Mouse (Mus musculus) kidney, adult 11 months (tissue): ENCODE measurements around the gene Etfa.
A peak's percentile ranks its signal among the peaks of the same experiment; 100 is the strongest.

Experiments
- DNase-seq: peaks from one replicate; pipeline ENCODE4 v3.0.0; 2022

The Etfa gene

DNA sequence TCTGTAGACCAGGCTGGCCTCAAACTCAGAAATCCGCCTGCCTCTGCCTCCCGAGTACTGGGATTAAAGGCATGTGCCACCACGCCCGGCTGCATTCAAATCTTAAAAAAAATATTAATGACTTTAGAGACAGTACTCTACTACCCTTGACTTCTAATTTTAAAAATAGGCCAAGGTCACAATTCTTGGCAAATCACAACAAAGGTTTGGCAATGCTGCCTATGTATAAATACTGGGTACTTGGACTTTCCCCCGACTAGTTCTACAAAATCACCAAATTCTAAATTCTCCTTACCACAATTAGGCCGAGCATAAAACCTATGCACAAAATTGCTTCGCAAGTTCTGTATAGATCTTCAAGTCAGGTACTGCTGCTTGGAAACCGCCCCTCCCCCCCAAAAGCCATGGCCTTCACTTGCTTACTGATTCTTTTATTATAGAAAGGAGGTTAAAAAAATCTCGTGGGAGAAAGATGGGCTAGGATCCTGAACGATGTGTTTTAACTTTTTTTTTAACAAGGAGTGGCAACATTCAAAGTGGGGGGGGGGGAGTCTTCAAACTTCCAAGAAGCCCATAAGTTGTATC lies 1.3 kb downstream of the Etfa start:
- DNase-seq = peak; percentile 9

- DNase-seq = no peak
Observed at GRCm38 (mm10) chr9:55509731-55510130, 2.3 kb downstream of the Etfa start.

DNA sequence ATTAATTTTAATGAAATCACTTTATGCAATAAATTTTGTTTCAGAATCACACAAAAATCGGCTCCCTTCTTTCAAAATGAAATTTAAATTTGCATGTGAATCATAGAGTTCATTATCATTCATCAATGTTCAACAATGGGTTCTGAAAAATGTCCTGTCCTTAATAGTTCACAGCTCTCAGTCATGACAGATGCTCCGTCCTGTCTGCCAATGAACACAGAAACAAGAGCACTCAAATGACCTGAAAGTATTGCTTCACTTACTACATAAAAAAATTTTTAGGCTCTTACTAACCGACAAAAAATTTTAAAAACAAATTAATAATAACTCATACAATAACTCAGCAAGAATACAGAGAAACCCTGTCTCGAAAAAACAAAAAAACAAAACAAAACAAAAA lies 3.3 kb downstream of the Etfa start:
- DNase-seq = no peak

- DNase-seq = no peak
Observed at GRCm38 (mm10) chr9:55507922-55508321, 4.1 kb downstream of the Etfa start.

DNA sequence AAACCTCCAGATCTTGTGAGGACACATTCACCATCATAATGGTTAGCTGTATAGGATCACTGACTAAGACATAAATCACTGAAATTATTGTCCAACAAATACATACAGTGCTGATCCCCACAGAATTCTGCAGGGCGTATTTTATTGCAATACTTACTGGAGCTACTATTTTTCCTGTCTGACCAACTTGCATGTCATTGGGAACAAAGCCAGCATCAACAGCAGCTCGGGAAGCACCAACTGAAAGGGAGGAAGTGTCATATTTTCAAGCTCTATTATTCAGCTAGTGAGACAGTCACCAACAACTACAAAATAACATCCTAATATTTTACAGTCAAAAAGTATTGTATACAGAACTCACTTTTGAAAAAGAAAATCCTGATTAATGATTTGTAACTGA lies 29.9 kb downstream of the Etfa start:
- no peak for DNase-seq

DNA sequence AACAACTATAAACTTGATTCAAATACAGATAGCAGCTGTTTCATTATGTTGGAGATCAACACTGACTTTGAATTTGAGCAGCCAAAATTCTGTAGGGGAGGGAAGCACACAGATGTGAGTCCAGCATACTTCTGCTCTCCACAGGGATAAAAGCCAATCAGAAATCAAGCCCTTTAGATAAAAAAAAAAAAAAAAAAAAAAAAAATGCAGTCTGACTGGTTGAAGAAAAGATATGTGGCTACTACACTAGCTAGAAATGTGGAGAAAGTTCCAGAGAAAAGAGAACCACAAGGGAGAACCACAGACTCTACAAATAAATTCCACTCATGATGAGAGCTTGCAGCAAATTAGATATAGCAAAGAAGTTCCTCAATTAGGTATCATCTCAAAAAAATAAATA lies 33.3 kb downstream of the Etfa start:
- no peak for DNase-seq

- DNase-seq = no peak
Observed at GRCm38 (mm10) chr9:55476084-55476483, 36.0 kb downstream of the Etfa start.

DNA sequence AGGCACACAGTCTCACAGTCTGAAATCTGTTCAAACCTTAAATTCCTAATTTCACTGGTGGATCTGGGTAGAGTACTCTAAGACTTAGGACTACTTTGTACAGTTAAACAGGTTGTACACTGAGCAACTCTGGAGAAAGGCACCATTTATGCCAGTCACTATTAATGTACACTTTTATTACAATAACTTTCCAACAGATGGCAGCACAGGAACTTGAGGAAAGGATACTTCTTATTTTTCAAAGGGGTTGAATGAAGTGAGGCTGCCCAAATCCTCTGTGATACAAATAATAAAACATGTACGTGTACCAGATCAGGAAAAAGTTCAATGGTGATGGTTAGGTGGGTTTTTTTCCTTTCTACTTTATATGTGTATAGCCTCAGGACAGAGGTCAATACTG lies 43.6 kb downstream of the Etfa start:
- no peak for DNase-seq

DNA sequence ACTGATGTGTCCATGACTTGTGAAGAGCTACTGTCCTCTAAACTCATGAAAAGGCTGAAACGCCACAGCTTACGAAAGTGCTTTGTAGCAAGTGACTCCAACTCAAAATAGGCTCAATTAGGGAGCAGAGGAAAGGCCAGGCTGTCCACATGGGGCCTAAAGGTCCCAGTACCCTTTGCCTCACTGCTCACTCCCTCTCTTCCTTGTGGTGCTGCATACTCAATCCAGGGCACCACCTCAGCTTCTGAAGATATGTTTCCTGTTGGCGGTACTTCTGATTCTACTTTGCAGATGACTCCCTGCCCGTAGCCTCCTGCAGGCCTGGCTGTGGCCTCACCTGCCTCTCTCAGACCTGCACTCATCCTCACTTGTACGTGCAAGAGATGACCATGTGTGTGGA lies 58.7 kb downstream of the Etfa start:
- DNase-seq = no peak

DNA sequence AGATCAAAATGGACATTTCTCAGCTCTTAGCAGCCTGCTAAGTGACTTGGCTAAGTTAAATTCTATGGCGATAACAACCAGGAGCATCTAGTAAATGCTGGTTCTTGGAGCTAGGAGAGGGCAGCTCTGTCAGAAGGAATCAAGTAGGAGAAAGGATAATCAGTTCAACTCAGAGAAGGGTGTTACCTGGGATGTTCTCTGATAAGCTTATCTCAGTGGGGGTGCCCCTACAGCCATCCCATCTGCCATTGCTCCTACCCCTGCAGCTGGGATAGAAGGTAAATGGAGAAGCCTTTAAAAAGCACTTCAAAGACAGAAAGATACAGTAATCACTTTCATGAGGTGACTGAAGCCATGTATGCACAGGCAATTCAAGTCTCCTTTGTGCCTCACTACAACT lies 59.1 kb downstream of the Etfa start:
- no peak for DNase-seq

- no peak for DNase-seq
Observed at GRCm38 (mm10) chr9:55451426-55451825, 60.6 kb downstream of the Etfa start.

DNA sequence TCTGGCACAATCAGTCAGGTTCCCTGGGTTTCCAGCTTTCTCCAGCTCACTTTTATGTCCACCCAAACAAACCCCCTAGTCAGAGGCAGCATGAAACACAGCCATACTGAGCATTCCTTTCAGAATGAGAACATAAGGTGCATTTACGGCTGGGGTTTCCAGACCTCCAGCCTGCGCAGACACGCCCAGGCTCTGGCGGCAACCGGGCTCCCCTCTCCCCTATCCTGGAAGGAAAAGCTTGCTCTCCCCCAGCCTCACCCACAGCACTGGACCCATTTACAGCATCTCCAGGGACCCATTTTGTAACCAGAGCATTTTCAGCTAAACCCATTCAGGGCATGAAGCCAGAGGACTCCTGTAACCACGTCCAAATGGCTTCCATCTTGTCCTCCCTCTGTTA lies 62.0 kb downstream of the Etfa start:
- DNase-seq = no peak

GRCm38 (mm10) chr9:55449108-55449507 lies 62.9 kb downstream of the Etfa start:
- DNase-seq = no peak

DNA sequence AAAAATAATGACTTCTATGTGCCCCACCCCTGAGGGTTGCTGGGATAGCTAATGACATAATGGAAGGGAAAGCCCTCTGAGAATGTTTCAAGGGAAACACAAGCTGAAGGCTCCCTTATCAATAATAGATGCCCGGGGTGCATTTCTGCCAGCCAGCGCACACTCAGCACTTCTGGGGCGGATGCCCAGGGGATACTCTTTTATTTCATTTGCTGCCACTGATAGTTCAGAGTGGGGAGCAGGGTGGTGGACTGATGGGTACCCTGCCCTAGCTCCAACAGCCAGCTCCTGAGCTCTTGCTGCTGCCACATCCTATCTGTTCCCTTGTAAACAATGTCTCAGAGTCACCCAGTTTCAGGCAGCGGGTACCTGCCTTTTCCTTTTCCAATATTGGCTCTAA lies 64.5 kb downstream of the Etfa start:
- DNase-seq = no peak

DNA sequence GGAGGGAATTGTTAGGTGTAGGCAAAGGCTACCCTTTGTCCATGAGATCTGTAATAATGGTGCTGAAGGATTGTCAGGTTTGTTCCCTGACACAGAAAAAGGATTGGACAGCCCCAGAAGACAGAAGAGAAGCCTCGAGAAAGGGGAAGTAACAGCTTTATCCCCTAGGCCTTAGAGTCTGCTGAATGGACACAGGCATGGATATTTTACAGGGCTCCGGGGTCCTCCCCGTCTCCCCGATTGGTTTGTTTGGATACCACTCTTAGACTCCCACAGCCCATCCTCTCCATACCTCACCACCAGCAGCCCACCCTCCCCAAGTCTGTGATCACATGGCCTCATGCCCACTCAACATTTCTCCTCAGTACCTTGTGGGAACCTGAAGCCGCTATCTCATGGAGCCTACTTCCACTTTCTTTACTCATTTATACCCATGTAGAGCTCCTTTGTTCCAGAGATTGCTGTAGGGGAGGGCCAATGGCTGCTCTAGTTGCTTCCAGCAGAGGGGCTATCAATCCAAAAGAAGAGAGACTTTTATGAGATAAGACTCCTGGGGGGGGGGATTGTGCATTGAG lies 72.8 kb downstream of the Etfa start:
- DNase-seq = no peak

- no peak for DNase-seq
Observed at GRCm38 (mm10) chr9:55438433-55438832, 73.6 kb downstream of the Etfa start.

GRCm38 (mm10) chr9:55433875-55434274 lies 78.2 kb downstream of the Etfa start:
- no peak for DNase-seq

GRCm38 (mm10) chr9:55432306-55433289 lies 79.4 kb downstream of the Etfa start:
- DNase-seq = no peak

DNA sequence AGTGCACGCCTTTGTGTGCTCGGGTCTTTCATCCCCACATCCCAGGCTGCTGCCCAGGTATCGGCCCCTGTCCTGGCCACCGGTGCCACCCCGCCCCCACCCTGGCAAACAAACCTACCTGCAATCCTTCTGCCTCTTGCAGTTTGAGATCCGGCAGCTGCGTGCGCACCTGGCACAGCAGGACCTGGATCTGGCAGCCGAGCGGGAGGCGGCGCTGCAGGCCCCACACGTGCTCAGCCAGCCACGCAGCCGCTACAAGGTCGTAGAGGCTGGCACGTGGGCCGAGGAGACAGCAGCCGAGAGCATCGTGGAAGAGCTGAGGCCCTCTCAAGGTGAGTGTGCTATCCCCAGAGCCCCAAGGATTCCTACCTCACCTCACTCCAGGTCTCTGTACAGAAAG lies 81.9 kb downstream of the Etfa start:
- peak; percentile 51 for DNase-seq

DNA sequence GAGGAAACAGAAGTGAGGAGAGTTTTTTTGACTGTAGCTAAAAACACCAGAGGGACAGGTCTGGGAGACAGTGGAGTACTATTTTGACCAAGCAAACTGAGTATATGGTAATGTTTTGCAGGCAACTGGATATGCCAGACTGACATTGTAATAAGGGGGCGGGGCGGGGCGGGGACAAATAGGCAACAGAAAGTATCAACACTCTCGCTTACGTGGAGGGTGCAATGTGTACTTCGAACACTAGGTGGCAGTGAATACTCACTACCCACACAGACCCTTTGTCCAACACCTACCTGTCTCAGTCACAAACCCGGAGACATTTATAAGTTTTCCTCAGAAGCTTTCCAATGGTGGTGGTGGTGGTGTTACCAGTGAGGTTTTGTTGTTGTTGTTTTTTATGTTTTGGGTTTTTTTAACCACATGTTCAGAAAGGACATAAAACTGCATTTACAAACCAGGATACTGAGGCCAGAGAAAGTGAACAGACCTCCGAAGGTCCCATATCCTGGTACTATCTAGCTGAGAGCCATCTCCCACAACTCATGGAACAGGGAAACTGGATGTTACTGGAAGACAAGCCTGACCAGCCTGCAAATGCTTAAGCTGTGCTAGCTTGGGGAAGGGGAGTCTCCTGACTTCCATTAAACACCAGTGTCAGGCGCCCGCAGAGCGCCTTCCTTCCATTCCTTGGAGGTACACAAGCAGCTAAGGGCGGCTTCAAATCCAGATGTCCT lies 82.6 kb downstream of the Etfa start:
- DNase-seq = peak; percentile 76

GRCm38 (mm10) chr9:55425271-55425810 lies 86.7 kb downstream of the Etfa start:
- no peak for DNase-seq

- no peak for DNase-seq
Observed at GRCm38 (mm10) chr9:55423451-55424424, 88.3 kb downstream of the Etfa start.
